In genomic region chr2:168590556-168590955, GRCm38 (mm10) we compare ENCODE assay signal across 8 mouse cellular contexts. TPM values are rescaled to one million over a fixed set of nuclear protein-coding genes. Genes with fewer than 3 reads are reported as not detected.
DNase-seq lines count a peak whose midpoint lies in the region; ATAC-seq lines count a peak whose summit lies in the region.

No protein-coding gene starts in this region.

- peaks cover 4% of the 10 kb centered on the region; the same call in 1 of the 2 replicates for H3K27me3 ChIP-seq in heart, embryonic 16.5 days (ENCODE audit: control insufficient read depth, insufficient read depth, low read length)
- H3K27me3 ChIP-seq in forebrain, embryonic 11.5 days (ENCODE audit: control insufficient read depth, insufficient read depth, low read length): peaks cover 19% of the 10 kb centered on the region
- peaks cover 56% of the 10 kb centered on the region for H3K27me3 ChIP-seq in liver, embryonic 12.5 days (replicated peaks)

- no peaks in the 10 kb centered on the region for H3K36me3 ChIP-seq in heart, embryonic 16.5 days (ENCODE audit: control insufficient read depth, insufficient read depth)
- no peaks in the 10 kb centered on the region for H3K36me3 ChIP-seq in forebrain, embryonic 11.5 days (ENCODE audit: control insufficient read depth, insufficient read depth, low read length)
- H3K36me3 ChIP-seq in liver, embryonic 12.5 days: no peaks in the 10 kb centered on the region

- no peak for ATAC-seq in heart, embryonic 16.5 days (replicated peaks; ENCODE audit: extremely low read depth, insufficient read depth, low FRiP score)
- no peak for ATAC-seq in forebrain, embryonic 11.5 days (replicated peaks; ENCODE audit: low FRiP score)
- ATAC-seq in liver, embryonic 12.5 days: peak; percentile 14; the same call in 1 of the 2 replicates
- peak; percentile 70 for ATAC-seq in neutrophil, adult 5-6 weeks (ENCODE audit: extremely low read depth, insufficient number of reproducible peaks, low FRiP score, poor library complexity, severe bottlenecking)

- peak overlapping the region; percentile 70 for H3K4me2 ChIP-seq in heart, embryonic 16.5 days (ENCODE audit: low read depth, low read length)
- H3K4me2 ChIP-seq in forebrain, embryonic 11.5 days (ENCODE audit: low read depth, low read length, severe bottlenecking): peak overlapping the region; percentile 83
- H3K4me2 ChIP-seq in liver, embryonic 12.5 days: peak overlapping the region; percentile 77

- peak overlapping the region; percentile 55 for H3K27ac ChIP-seq in heart, embryonic 16.5 days (ENCODE audit: low read length)
- no peak overlapping the region for H3K27ac ChIP-seq in forebrain, embryonic 11.5 days (ENCODE audit: low read depth, low read length)
- no peak overlapping the region for H3K27ac ChIP-seq in liver, embryonic 12.5 days

- no peak for DNase-seq in heart, postnatal 4 days
- no peak for DNase-seq in forebrain, embryonic 11.5 days (ENCODE audit: low spot score)
- no peak for DNase-seq in urinary bladder, postnatal 25 days (ENCODE audit: low spot score)
- no peak for DNase-seq in frontal cortex, postnatal 10 days (ENCODE audit: low spot score in 2 of 2)
- no peak for DNase-seq in urinary bladder, postnatal 14 days (ENCODE audit: low spot score)

- WGBS in heart, embryonic 16.5 days: 30% methylated on average over 10 of the region's 10 CpGs
- 49% methylated on average over 10 of the region's 10 CpGs for WGBS in forebrain, embryonic 11.5 days
- WGBS in liver, embryonic 12.5 days (ENCODE audit: insufficient replicate concordance): 7% methylated on average over 10 of the region's 10 CpGs

- peak overlapping the region; percentile 82 for H3K9ac ChIP-seq in heart, embryonic 16.5 days (ENCODE audit: low read length)
- no peak overlapping the region for H3K9ac ChIP-seq in forebrain, embryonic 11.5 days (ENCODE audit: low read length)
- H3K9ac ChIP-seq in liver, embryonic 12.5 days: no peak overlapping the region

- H3K4me3 ChIP-seq in heart, embryonic 16.5 days (ENCODE audit: low read length): peak overlapping the region; percentile 69
- peak overlapping the region; percentile 40 for H3K4me3 ChIP-seq in forebrain, embryonic 11.5 days (ENCODE audit: low read depth, low read length)
- H3K4me3 ChIP-seq in liver, embryonic 12.5 days: peak overlapping the region; percentile 53

- H3K9me3 ChIP-seq in heart, embryonic 16.5 days (replicated peaks; ENCODE audit: control insufficient read depth, low read length): no peaks in the 10 kb centered on the region
- H3K9me3 ChIP-seq in forebrain, embryonic 11.5 days (ENCODE audit: control insufficient read depth, low read length): no peaks in the 10 kb centered on the region
- H3K9me3 ChIP-seq in liver, embryonic 12.5 days (replicated peaks): no peaks in the 10 kb centered on the region

- peaks cover 40% of the 10 kb centered on the region for H3K4me1 ChIP-seq in heart, embryonic 16.5 days (ENCODE audit: control insufficient read depth, insufficient read depth, low read length)
- peaks cover 12% of the 10 kb centered on the region; the same call in 1 of the 2 replicates for H3K4me1 ChIP-seq in forebrain, embryonic 11.5 days (replicated peaks; ENCODE audit: control insufficient read depth, insufficient read depth, low read length)
- peaks cover 25% of the 10 kb centered on the region for H3K4me1 ChIP-seq in liver, embryonic 12.5 days

RNA-seq across cellular contexts. Expression of gene Nfatc2, which starts 10.9 kb away (rescaled TPM):
- 10.0 and 10.9 TPM in 2 replicates for polyA plus RNA-seq in heart, embryonic 16.5 days (2015; fragmentation: Nextera tagmentation; extraction: Ambion mirVana)
- 10 to 100 TPM; 18.8 to 21.3 TPM for total RNA-seq in heart, postnatal 4 days (2021)
- 0.55 and 0.89 TPM in 2 replicates for polyA plus RNA-seq in forebrain, embryonic 11.5 days (2014; fragmentation: Nextera tagmentation; extraction: Ambion mirVana)
- 0.29 and 0.41 TPM in 2 replicates for polyA plus RNA-seq in liver, embryonic 12.5 days (2016; fragmentation: Nextera tagmentation; extraction: Ambion mirVana)
- total RNA-seq in neutrophil, adult 5-6 weeks (2017): 5.3 and 6.8 TPM in 2 replicates

Comparison
In these comparisons a context has a peak if more than half of its experiments do, and no peak if none do; other contexts are left out.
1. ATAC-seq: peak in liver, embryonic 12.5 days (single experiment) and neutrophil, adult 5-6 weeks (single experiment); none in heart, embryonic 16.5 days (single experiment) and forebrain, embryonic 11.5 days (single experiment).
2. Peak in every context shown above with its lines, with median percentiles within 50 percentile points of each other: H3K4me2 ChIP-seq and H3K4me3 ChIP-seq.